Mouse (Mus musculus) forebrain, postnatal 0 days (tissue): ENCODE data around the gene Vipr1. TPM values are rescaled to one million over a fixed set of nuclear protein-coding genes. Genes with fewer than 3 reads are reported as not detected.
A peak's percentile ranks its signal among the peaks of the same experiment; 100 is the strongest.

Source experiments
- ATAC-seq: fragments of 200-750 bp; cut with Nextera tagmentation; 2 replicates; pipeline ENCODE4 v1.8.0; 2017; ENCODE audit warnings: mild to moderate bottlenecking, moderate library complexity
- DNase-seq: peaks from one replicate; pipeline ENCODE4 v3.0.0-alpha.2; 2015
- H3K27ac ChIP-seq: fragments of 300-500 bp; sonication (generic); 2 replicates; pipeline ENCODE4 v1.5.1; 2014; ENCODE audit warnings: low read depth, mild to moderate bottlenecking, antibody characterized with exemption, low read length, moderate library complexity, mixed read lengths
- H3K27me3 ChIP-seq: fragments of 300-500 bp; sonication (generic); 2 replicates; pipeline ENCODE4 v1.6.1; 2014; ENCODE audit warnings: mild to moderate bottlenecking, low read length, mixed read lengths; ENCODE audit not compliant: insufficient read depth
- H3K36me3 ChIP-seq: fragments of 300-500 bp; sonication (generic); 2 replicates; pipeline ENCODE4 v1.6.1; 2014; ENCODE audit warnings: mild to moderate bottlenecking, moderate library complexity; ENCODE audit not compliant: insufficient read depth
- H3K4me1 ChIP-seq: fragments of 300-500 bp; sonication (generic); 2 replicates; pipeline ENCODE4 v1.6.1; 2014; ENCODE audit warnings: antibody characterized with exemption; ENCODE audit not compliant: insufficient read depth
- H3K4me2 ChIP-seq: fragments of 300-500 bp; sonication (generic); 2 replicates; pipeline ENCODE4 v1.6.1; 2014; ENCODE audit warnings: low read depth, mild to moderate bottlenecking, moderate library complexity
- H3K4me3 ChIP-seq: fragments of 300-500 bp; sonication (generic); 2 replicates; pipeline ENCODE4 v1.5.1; 2014; ENCODE audit warnings: low read depth, low read length, mixed read lengths
- H3K9ac ChIP-seq: fragments of 300-500 bp; sonication (generic); 2 replicates; pipeline ENCODE4 v1.6.1; 2014; ENCODE audit warnings: mild to moderate bottlenecking
- H3K9me3 ChIP-seq: fragments of 300-500 bp; sonication (generic); 2 replicates; pipeline ENCODE4 v1.6.1; 2016; ENCODE audit warnings: low read length
- CTCF ChIP-seq: sonication (generic); IDR thresholded peaks from 2 replicates; pipeline ENCODE4 v1.5.1; 2016; ENCODE audit warnings: antibody characterized with exemption, control low read depth, low read depth
- WGBS: fragments of 180-500 bp; shearing (Covaris S2); extraction: QIAGEN DNeasy Blood & Tissue Kit; methylation state at CpG from one replicate; pipeline ENCODE4 v1.1.7; 2014; 5-methylcytosine and 5-hydroxymethylcytosine counted together
- polyA plus RNA-seq: library from polyadenylated mRNA; unstranded; fragments of >200 nt; fragmentation: Nextera tagmentation; extraction: Ambion mirVana; gene quantifications from 2 replicates; pipeline ENCODE4 v1.2.1, GENCODE M21; 2015
- total RNA-seq: library from RNA; depleted of rRNA; stranded (reverse); fragments of >200 nt; gene quantifications from 2 replicates; pipeline ENCODE4 v1.2.3, GENCODE M21; 2014; rRNA removed

Vipr1 gene
- total and polyA plus RNA-seq, 2 experiments from 2014 or later, result 0.34 to 0.48 TPM

- no peak for TF ChIP-seq CTCF
Measured at GRCm38 (mm10) chr9:121717048-121717447, 74.5 kb downstream of the Vipr1 start.

GRCm38 (mm10) chr9:121718070-121718705 is 75.7 kb downstream of the Vipr1 start:
- H3K27ac ChIP-seq, result peak overlapping the region; percentile 91

More at GRCm38 (mm10) chr9:121717048-121717447, 74.5 kb downstream of the Vipr1 start:
- WGBS, result 84% methylated on average over 2 of the region's 2 CpGs
- Histone ChIP-seq H3K4me3 (no peak overlapping the region), H3K27me3 (no peaks in the 10 kb centered on the region), H3K9me3 (no peaks in the 10 kb centered on the region), H3K36me3 (peaks cover 12% of the 10 kb centered on the region; the same call in 1 of the 2 replicates), H3K4me2 (no peak overlapping the region), H3K9ac (no peak overlapping the region), H3K27ac (no peak overlapping the region), H3K4me1 (peaks cover 5% of the 10 kb centered on the region; the same call in 1 of the 2 replicates)
- ATAC-seq (no peak), DNase-seq (no peak)

GRCm38 (mm10) chr9:121718792-121719318 is 76.3 kb downstream of the Vipr1 start, which contains the start of gene Nktr:
Nktr (plus strand) TSS chr9:121719169.
- H3K4me3 ChIP-seq, result peak within 1 kb of the TSS; percentile 98
- H3K9me3 ChIP-seq, result no peaks in the 10 kb centered on the region
- H3K9ac ChIP-seq, result peak within 1 kb of the TSS; percentile 97
- under 1% methylated on average over 55 of the region's 61 CpGs for WGBS
- no peaks in the 10 kb centered on the region for H3K36me3 ChIP-seq
- H3K4me2 ChIP-seq, result peak within 1 kb of the TSS; percentile 81
- H3K4me1 ChIP-seq, result peaks cover 5% of the 10 kb centered on the region; the same call in 1 of the 2 replicates
- DNase-seq (peak; percentile 99), ATAC-seq (peak; percentile 99)
- peak; percentile 22; the same call in 1 of the 2 replicates for TF ChIP-seq CTCF
- H3K27ac ChIP-seq, result peak within 1 kb of the TSS; percentile 91
- no peaks in the 10 kb centered on the region for H3K27me3 ChIP-seq

More at GRCm38 (mm10) chr9:121718070-121718705, 75.7 kb downstream of the Vipr1 start:
- peak overlapping the region; percentile 98 for H3K4me3 ChIP-seq
- peak overlapping the region; percentile 97 for H3K9ac ChIP-seq
- peaks cover under 1% of the 10 kb centered on the region; the same call in 1 of the 2 replicates for H3K36me3 ChIP-seq
- H3K4me2 ChIP-seq, result peak overlapping the region; percentile 59
- 69% methylated on average over 15 of the region's 15 CpGs for WGBS
- H3K4me1 ChIP-seq, result peaks cover 5% of the 10 kb centered on the region; the same call in 1 of the 2 replicates
- no peak for DNase-seq
- no peak for TF ChIP-seq CTCF
- no peaks in the 10 kb centered on the region for H3K9me3 ChIP-seq
- H3K27me3 ChIP-seq, result no peaks in the 10 kb centered on the region
- no peak for ATAC-seq

- Histone ChIP-seq H3K9ac (peak overlapping the region; percentile 97), H3K27me3 (no peaks in the 10 kb centered on the region), H3K9me3 (no peaks in the 10 kb centered on the region), H3K27ac (peak overlapping the region; percentile 91), H3K4me2 (peak overlapping the region; percentile 81), H3K4me1 (peaks cover 5% of the 10 kb centered on the region; the same call in 1 of the 2 replicates), H3K36me3 (no peaks in the 10 kb centered on the region), H3K4me3 (peak overlapping the region; percentile 98)
- ATAC-seq, result peak; percentile 32
- 4% methylated on average over 74 of the region's 87 CpGs for WGBS
- peak; percentile 5; the same call in 1 of the 2 replicates for TF ChIP-seq CTCF
- DNase-seq, result peak; percentile 62
Measured at GRCm38 (mm10) chr9:121719347-121720331, 77.1 kb downstream of the Vipr1 start.

Other genes starting within 250 kb of the Vipr1 start
- 150 and 194 TPM in 2 replicates for gene Cck, start 147.0 kb upstream of the Vipr1 start, total RNA-seq
- gene Cck, start 147.0 kb upstream of the Vipr1 start, polyA plus RNA-seq, result 172 and 174 TPM in 2 replicates
- 0.46 TPM in 1 of 2 replicates, not detected in the other for gene Lyzl4, start 620 bp upstream of the Vipr1 start, total RNA-seq
- 0.25 TPM in 1 of 2 replicates, not detected in the other for gene Lyzl4, start 620 bp upstream of the Vipr1 start, polyA plus RNA-seq
- 21.2 and 24.8 TPM in 2 replicates for gene Sec22c, start 62.8 kb downstream of the Vipr1 start, total RNA-seq
- gene Sec22c, start 62.8 kb downstream of the Vipr1 start, polyA plus RNA-seq, result 22.2 and 36.3 TPM in 2 replicates
- 69.5 and 104 TPM in 2 replicates for gene Ss18l2, start 67.6 kb downstream of the Vipr1 start, total RNA-seq
- 185 and 241 TPM in 2 replicates for gene Ss18l2, start 67.6 kb downstream of the Vipr1 start, polyA plus RNA-seq
- 79.8 and 97.3 TPM in 2 replicates for gene Nktr, start 76.5 kb downstream of the Vipr1 start, total RNA-seq
- gene Nktr, start 76.5 kb downstream of the Vipr1 start, polyA plus RNA-seq, result 31.3 and 43.2 TPM in 2 replicates
- 44.6 and 48.8 TPM in 2 replicates for gene Zfp651, start 116.6 kb downstream of the Vipr1 start, total RNA-seq
- 16.3 and 17.5 TPM in 2 replicates for gene Zfp651, start 116.6 kb downstream of the Vipr1 start, polyA plus RNA-seq
- gene Klhl40, start 134.9 kb downstream of the Vipr1 start, total RNA-seq, result 2.7 and 2.8 TPM in 2 replicates
- 1.7 and 2.0 TPM in 2 replicates for gene Klhl40, start 134.9 kb downstream of the Vipr1 start, polyA plus RNA-seq
- gene Hhatl, start 149.8 kb downstream of the Vipr1 start, total RNA-seq, result 0.15 and 1.2 TPM in 2 replicates
- 0.15 and 0.39 TPM in 2 replicates for gene Hhatl, start 149.8 kb downstream of the Vipr1 start, polyA plus RNA-seq
- gene Ccdc13, start 196.7 kb downstream of the Vipr1 start, total RNA-seq, result 4.3 and 5.2 TPM in 2 replicates
- 3.6 and 4.7 TPM in 2 replicates for gene Ccdc13, start 196.7 kb downstream of the Vipr1 start, polyA plus RNA-seq
- 35.1 and 35.9 TPM in 2 replicates for gene Higd1a, start 215.6 kb downstream of the Vipr1 start, total RNA-seq
- gene Higd1a, start 215.6 kb downstream of the Vipr1 start, polyA plus RNA-seq, result 134 and 146 TPM in 2 replicates